Mouse (Mus musculus): ENCODE results near the gene Lrrc8a.

The Lrrc8a gene

GRCm38 (mm10) chr2:30237199-30237880 is at the start of gene Lrrc8a:
Gene Lrrc8a, plus strand, starts transcription at chr2:30237715.
- DNase-seq = peak; percentile 100

GRCm38 (mm10) chr2:30191790-30192580 is 45.5 kb upstream of the Lrrc8a start:
- DNase-seq = no peak

- no peak for DNase-seq
These were observed 42.9 kb upstream of the Lrrc8a start for GRCm38 (mm10) chr2:30194656-30195055.

- no peak for DNase-seq
These were observed 39.5 kb upstream of the Lrrc8a start for GRCm38 (mm10) chr2:30198021-30198420.

- DNase-seq = no peak
These were observed 37.5 kb upstream of the Lrrc8a start for GRCm38 (mm10) chr2:30199984-30200383.

- DNase-seq = no peak
These were observed 37.1 kb upstream of the Lrrc8a start for GRCm38 (mm10) chr2:30200388-30200925.

GRCm38 (mm10) chr2:30203439-30203838 is 34.1 kb upstream of the Lrrc8a start:
- peak; percentile 61 for DNase-seq

- peak; percentile 42 for DNase-seq
These were observed 32.3 kb upstream of the Lrrc8a start for GRCm38 (mm10) chr2:30205255-30205628.

- DNase-seq = peak; percentile 96
These were observed 31.7 kb upstream of the Lrrc8a start, which contains the start of gene Kyat1 for GRCm38 (mm10) chr2:30205629-30206357. Gene Kyat1, minus strand, starts transcription at chr2:30205847.

- no peak for DNase-seq
These were observed 30.1 kb upstream of the Lrrc8a start for GRCm38 (mm10) chr2:30207401-30207800.

GRCm38 (mm10) chr2:30207886-30208285 is 29.6 kb upstream of the Lrrc8a start:
- DNase-seq = no peak

- no peak for DNase-seq
These were observed 25.9 kb upstream of the Lrrc8a start for GRCm38 (mm10) chr2:30211408-30212168.

- no peak for DNase-seq
These were observed 25.4 kb upstream of the Lrrc8a start for GRCm38 (mm10) chr2:30212169-30212545.

- peak; percentile 58 for DNase-seq
These were observed 24.6 kb upstream of the Lrrc8a start for GRCm38 (mm10) chr2:30212951-30213350.

- DNase-seq = peak; percentile 51
These were observed 22.8 kb upstream of the Lrrc8a start for GRCm38 (mm10) chr2:30214745-30215144.

- DNase-seq = peak; percentile 52
These were observed 22.0 kb upstream of the Lrrc8a start for GRCm38 (mm10) chr2:30215493-30215892.

GRCm38 (mm10) chr2:30216293-30216692 is 21.2 kb upstream of the Lrrc8a start:
- DNase-seq = no peak

- no peak for DNase-seq
These were observed 1.9 kb upstream of the Lrrc8a start for GRCm38 (mm10) chr2:30235593-30235992.

GRCm38 (mm10) chr2:30236426-30237198 is 903 bp upstream of the Lrrc8a start:
- DNase-seq = peak; percentile 38

GRCm38 (mm10) chr2:30237881-30238280 is 366 bp downstream of the Lrrc8a start:
- peak; percentile 83 for DNase-seq

- DNase-seq = no peak
These were observed 1.5 kb downstream of the Lrrc8a start for GRCm38 (mm10) chr2:30238906-30239465.

All from lung, postnatal 10 days (tissue).